Mouse (Mus musculus) liver, adult 2 months (tissue): ENCODE measurements at regions not wholly inside any gene's neighbourhood (a gene's known extent, or its start where the extent isn't known, plus 50 kb on each side); places are given as distances from the start of the nearest gene placed in this dataset.
"Not testable (repeated sequence)": the region's sequence is repeated elsewhere in the genome, so short reads cannot be mapped to it uniquely, and the experiment has no call there.

Source experiments
- DNase-seq: peaks from one replicate; pipeline ENCODE4 v3.0.0-alpha.2; 2011; ENCODE audit warnings: low read depth, low spot score; ENCODE audit errors: extremely low read depth
- H3K27ac ChIP-seq: fragments of 200-500 bp; replicated peaks from 2 replicates; pipeline ENCODE4 v1.5.1; 2012; ENCODE audit warnings: low read depth, mild to moderate bottlenecking, control low read depth, inconsistent platforms, low read length; ENCODE audit not compliant: insufficient read depth
- H3K27me3 ChIP-seq: fragments of 200-500 bp; 2 replicates; pipeline ENCODE4 v1.6.1; 2012; ENCODE audit warnings: mild to moderate bottlenecking, moderate library complexity, low read length, inconsistent platforms; ENCODE audit not compliant: control insufficient read depth, insufficient read depth
- H3K36me3 ChIP-seq: fragments of 200-500 bp; 2 replicates; pipeline ENCODE4 v1.6.1; 2012; ENCODE audit warnings: low read length, inconsistent platforms; ENCODE audit not compliant: control insufficient read depth, insufficient read depth
- H3K4me1 ChIP-seq: fragments of 200-500 bp; 2 replicates; pipeline ENCODE4 v1.6.1; 2011; ENCODE audit warnings: low read length; ENCODE audit not compliant: control insufficient read depth, insufficient read depth
- H3K4me3 ChIP-seq: fragments of 200-500 bp; 2 replicates; pipeline ENCODE4 v1.5.1; 2011; ENCODE audit warnings: low read depth, mild to moderate bottlenecking, control low read depth, low read length, moderate library complexity; ENCODE audit not compliant: insufficient read depth
- H3K79me2 ChIP-seq: fragments of 200-500 bp; 2 replicates; pipeline ENCODE4 v1.6.1; 2012; ENCODE audit warnings: inconsistent platforms, mild to moderate bottlenecking, low read length, moderate library complexity; ENCODE audit not compliant: control insufficient read depth, insufficient read depth
- H3K9ac ChIP-seq: fragments of 200-500 bp; 2 replicates; pipeline ENCODE4 v1.6.1; 2012; ENCODE audit warnings: low read depth, mild to moderate bottlenecking, control low read depth, inconsistent platforms, low read length
- CTCF ChIP-seq: fragments of 200-500 bp; IDR thresholded peaks from 2 replicates; pipeline ENCODE4 v1.5.1; 2011; ENCODE audit warnings: low read depth, low read length, control low read depth
- POLR2A ChIP-seq: fragments of 200-500 bp; IDR thresholded peaks from 2 replicates; pipeline ENCODE4 v1.6.1; 2011; ENCODE audit warnings: low read length, control low read depth; ENCODE audit not compliant: insufficient read depth; ENCODE audit errors: extremely low read depth
- WGBS: fragments of 180-500 bp; shearing (Covaris S2); methylation state at CpG from one replicate; pipeline ENCODE4 v1.1.7; 2018; 5-methylcytosine and 5-hydroxymethylcytosine counted together

DNA sequence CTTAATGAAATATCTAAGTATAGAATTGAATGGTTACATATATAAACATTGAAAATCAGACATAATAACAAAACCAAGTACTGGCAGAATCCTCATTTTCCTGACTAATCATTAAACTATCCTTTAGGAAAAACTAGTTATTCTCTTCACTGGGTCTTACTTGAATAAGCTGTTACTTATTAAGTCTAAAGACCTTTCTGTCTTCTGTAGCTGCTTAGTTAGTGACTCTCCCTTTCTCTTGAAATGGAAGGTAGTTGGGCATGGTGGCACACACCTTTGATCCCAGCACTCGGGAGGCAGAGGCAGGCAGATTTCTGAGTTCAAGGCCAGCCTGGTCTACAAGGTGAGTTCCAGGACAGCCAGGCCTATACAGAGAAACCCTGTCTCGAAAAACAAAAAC is 135.9 kb upstream of the Abcb5 start:
- H3K9ac ChIP-seq, H3K36me3 ChIP-seq, DNase-seq, H3K79me2 ChIP-seq, H3K4me1 ChIP-seq, H3K27ac ChIP-seq, H3K4me3 ChIP-seq, H3K27me3 ChIP-seq: not testable (repeated sequence)
- WGBS, result 75% methylated on average over 2 of the region's 2 CpGs

DNA sequence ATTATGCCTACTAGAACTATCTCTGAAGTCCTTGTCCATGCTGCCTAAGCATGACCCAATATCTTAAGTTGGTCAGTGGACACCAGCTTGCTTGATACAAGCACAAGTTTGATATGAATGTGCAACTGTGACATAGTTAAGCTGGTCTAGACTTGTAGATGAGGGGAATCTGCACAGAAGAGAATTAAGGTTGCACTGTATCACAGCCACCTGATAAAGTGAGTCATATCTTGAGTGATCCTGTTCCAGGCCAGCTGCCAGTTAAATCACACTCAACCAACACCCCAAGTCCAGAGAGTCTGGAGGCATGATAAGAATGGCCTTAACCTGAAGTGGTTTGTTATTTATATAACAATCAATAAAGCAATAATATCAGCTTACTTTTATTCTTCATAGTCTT is 133.5 kb upstream of the Abcb5 start:
- H3K4me3 ChIP-seq, result no peak overlapping the region

DNA sequence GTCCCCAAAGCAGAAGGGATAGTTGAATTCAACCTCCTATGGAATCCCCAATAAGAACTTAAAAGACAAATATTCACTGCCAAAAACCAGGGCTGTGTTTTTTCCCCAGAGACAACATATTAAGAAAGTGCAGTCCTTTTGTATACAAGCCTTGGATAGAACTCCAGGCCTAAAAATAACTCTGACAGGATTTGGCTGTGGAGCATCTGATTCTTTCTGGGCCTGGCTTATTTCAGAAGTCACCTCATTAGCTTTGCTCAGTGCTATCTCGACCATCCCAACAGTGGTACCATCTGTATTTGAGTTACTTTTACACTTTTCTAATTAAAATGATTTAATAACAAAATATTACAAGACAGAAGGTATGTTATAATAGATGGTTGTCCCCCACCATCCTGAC is 131.6 kb upstream of the Abcb5 start:
- no peak overlapping the region for H3K27ac ChIP-seq
- H3K27me3 ChIP-seq, result no peaks in the 10 kb centered on the region
- TF ChIP-seq CTCF (no peak), POLR2A (no peak)
- H3K79me2 ChIP-seq, result no peaks in the 10 kb centered on the region
- no peaks in the 10 kb centered on the region for H3K36me3 ChIP-seq
- H3K9ac ChIP-seq, result no peak overlapping the region
- no peak overlapping the region for H3K4me3 ChIP-seq
- H3K4me1 ChIP-seq, result no peaks in the 10 kb centered on the region; the same call in 1 of the 2 replicates
- peak; percentile 38 for DNase-seq
- 32% methylated on average over 1 of the region's 1 CpGs for WGBS

More for the DNA sequence above, 133.5 kb upstream of the Abcb5 start:
- H3K36me3 ChIP-seq, result no peaks in the 10 kb centered on the region
- TF ChIP-seq CTCF (no peak), POLR2A (no peak)
- DNase-seq, result no peak
- H3K27me3 ChIP-seq, result no peaks in the 10 kb centered on the region
- H3K79me2 ChIP-seq, result no peaks in the 10 kb centered on the region
- no peak overlapping the region for H3K27ac ChIP-seq
- H3K4me1 ChIP-seq, result no peaks in the 10 kb centered on the region; the same call in 1 of the 2 replicates
- no peak overlapping the region for H3K9ac ChIP-seq

DNA sequence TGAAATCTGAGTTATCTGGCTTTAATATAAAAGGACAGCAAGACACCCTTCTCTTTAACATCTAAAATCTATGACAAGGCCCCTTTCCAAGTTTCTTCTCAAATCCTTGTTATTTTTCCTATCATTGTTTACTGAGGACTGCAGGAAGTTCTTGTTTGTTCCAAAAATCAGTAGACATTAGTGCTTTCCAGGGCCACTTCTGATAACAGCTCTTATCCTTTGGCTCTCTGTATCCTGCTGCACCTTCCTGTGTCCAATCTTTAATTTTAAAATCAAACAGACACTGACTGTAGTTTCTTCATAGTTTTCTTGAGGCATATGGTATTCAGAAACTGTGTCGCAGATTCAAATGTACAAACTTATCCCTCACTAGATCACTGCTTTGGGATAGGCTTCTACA is 128.1 kb upstream of the Abcb5 start:
- H3K4me3 ChIP-seq, result no peak overlapping the region
- no peak overlapping the region for H3K27ac ChIP-seq
- 75% methylated on average over 1 of the region's 1 CpGs for WGBS
- no peak for TF ChIP-seq POLR2A
- no peak for TF ChIP-seq CTCF
- no peaks in the 10 kb centered on the region for H3K36me3 ChIP-seq
- no peaks in the 10 kb centered on the region for H3K79me2 ChIP-seq
- DNase-seq, result peak; percentile 33
- no peak overlapping the region for H3K9ac ChIP-seq
- H3K27me3 ChIP-seq, result no peaks in the 10 kb centered on the region
- no peaks in the 10 kb centered on the region; the same call in 1 of the 2 replicates for H3K4me1 ChIP-seq

DNA sequence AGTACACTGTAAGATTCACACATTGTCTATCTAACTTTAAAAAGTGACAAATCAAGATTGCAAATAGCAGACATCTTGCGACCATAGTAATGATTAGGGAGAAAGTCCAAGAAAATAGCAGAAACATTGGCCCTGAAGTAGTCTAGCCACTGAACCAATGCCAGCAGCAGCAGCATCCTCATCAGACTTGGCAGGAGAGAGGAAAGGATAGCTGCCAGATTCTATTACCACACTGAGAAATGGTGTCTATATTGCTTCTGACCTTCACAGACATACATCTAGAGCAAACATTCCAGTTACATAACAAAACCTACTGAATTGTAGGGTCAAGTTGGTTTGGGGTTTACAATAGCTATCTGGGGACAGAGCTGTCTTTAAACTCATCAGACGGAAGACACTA is 127.2 kb upstream of the Abcb5 start:
- Histone ChIP-seq H3K36me3 (no peaks in the 10 kb centered on the region), H3K4me1 (no peaks in the 10 kb centered on the region; the same call in 1 of the 2 replicates), H3K4me3 (no peak overlapping the region), H3K79me2 (no peaks in the 10 kb centered on the region), H3K9ac (no peak overlapping the region), H3K27ac (no peak overlapping the region), H3K27me3 (no peaks in the 10 kb centered on the region)
- no peak for DNase-seq
- no peak for TF ChIP-seq POLR2A
- no peak for TF ChIP-seq CTCF
- 76% methylated on average over 2 of the region's 2 CpGs for WGBS

DNA sequence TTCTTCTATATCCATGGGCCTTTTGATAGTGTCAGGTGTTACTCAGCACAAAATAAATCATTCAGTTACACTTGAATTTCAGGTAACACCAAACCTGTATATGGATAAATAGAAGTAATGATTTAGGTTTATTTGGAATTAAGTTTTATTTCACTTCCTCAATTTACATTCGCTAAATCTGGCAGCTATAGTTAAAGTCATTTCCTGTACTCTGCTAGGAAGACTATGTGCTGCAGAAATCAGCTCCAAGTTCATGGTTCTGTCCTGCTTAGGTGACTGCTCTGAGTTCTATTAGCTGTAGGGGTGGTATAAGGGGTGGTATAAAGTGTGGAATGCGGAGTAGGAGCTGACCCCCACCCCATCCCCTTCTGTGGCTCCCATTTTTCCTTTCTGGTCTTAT is 123.1 kb upstream of the Abcb5 start:
- 81% methylated on average over 2 of the region's 2 CpGs for WGBS

More for the DNA sequence above, 123.1 kb upstream of the Abcb5 start:
- no peak overlapping the region for H3K9ac ChIP-seq
- H3K27ac ChIP-seq, result no peak overlapping the region
- H3K36me3 ChIP-seq, result no peaks in the 10 kb centered on the region
- no peak overlapping the region for H3K4me3 ChIP-seq
- TF ChIP-seq POLR2A (no peak), CTCF (no peak)
- DNase-seq, result no peak
- no peaks in the 10 kb centered on the region for H3K27me3 ChIP-seq
- H3K79me2 ChIP-seq, result no peaks in the 10 kb centered on the region
- H3K4me1 ChIP-seq, result no peaks in the 10 kb centered on the region; the same call in 1 of the 2 replicates
